Mouse (Mus musculus) heart, adult 2 months (tissue): ENCODE measurements around the gene Itgb3.

ENCODE experiments used
- CTCF ChIP-seq: fragments of 200-600 bp; IDR thresholded peaks from 2 replicates; pipeline ENCODE4 v1.8.1; 2022; ENCODE audit warnings: antibody characterized with exemption, mild to moderate bottlenecking, moderate library complexity
- POLR2A ChIP-seq: fragments of 200-500 bp; IDR thresholded peaks from 2 replicates; pipeline ENCODE4 v1.6.1; 2011; ENCODE audit warnings: mild to moderate bottlenecking, low read depth, low read length, control low read depth; ENCODE audit not compliant: insufficient read depth

GRCm38 (mm10) chr11:104662573-104662972 is 54.8 kb downstream of the Itgb3 start:
- TF ChIP-seq CTCF (no peak), POLR2A (no peak)
